Mouse (Mus musculus): ENCODE measurements around the gene Tyrp1. TPM values are rescaled to one million over a fixed set of nuclear protein-coding genes. Genes with fewer than 3 reads are reported as not detected.

The Tyrp1 gene
- total RNA-seq (2021), result under 1 TPM in 1 of 2 experiments, not detected in 1; 0.54 TPM
- long read RNA-seq, experiment 1, result 0 reads
- long read RNA-seq, experiment 2, partial matches to known transcripts, result 0 of 2 reads
- long read RNA-seq, experiment 2, other reads (novel, unspliced or antisense), result 1 of 2 reads

DNA sequence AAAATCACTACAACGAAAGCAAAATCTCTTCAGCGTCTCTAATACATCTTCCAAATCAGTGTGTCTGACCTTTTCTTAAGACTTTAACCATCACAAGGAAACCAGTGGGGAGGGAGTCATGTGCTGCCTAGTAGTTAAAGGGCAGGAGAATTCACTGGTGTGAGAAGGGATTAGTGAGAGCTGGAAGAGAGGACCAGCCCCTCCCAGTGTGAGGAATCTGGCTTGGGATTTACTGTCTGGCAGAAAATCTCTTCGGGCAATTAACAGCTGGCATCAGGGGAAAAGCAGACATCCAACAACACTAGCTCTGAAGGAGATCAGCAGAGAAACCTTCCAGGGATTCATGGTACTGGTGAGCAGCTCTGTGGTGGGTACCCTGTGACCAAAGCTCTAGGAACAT is at the start of gene Tyrp1:
Tyrp1 (plus strand) TSS at position 74 of the 400 bp plus-strand sequence.
- Histone ChIP-seq H3K4me3 (no peak within 1 kb of the TSS), H3K27ac (peak within 1 kb of the TSS; percentile 37; the same call in 1 of the 2 replicates)
- no peak for DNase-seq (ENCODE audit: low spot score in 2 of 2)
- no peak for TF ChIP-seq CTCF (conservative IDR thresholded peaks at IDR 0.05)

GRCm38 (mm10) chr4:80788339-80788738 is 45.6 kb upstream of the Tyrp1 start:
- Histone ChIP-seq H3K27ac (peak overlapping the region; percentile 87), H3K4me3 (no peak overlapping the region)
- peak; percentile 8 to 53 for DNase-seq (ENCODE audit: low spot score in 2 of 2)
- no peak for TF ChIP-seq CTCF (conservative IDR thresholded peaks at IDR 0.05)

GRCm38 (mm10) chr4:80819511-80819910 is 14.4 kb upstream of the Tyrp1 start:
- H3K27ac ChIP-seq, result no peak overlapping the region

GRCm38 (mm10) chr4:80821945-80822344 is 12.0 kb upstream of the Tyrp1 start:
- no peak for TF ChIP-seq CTCF (conservative IDR thresholded peaks at IDR 0.05)
- H3K4me3 ChIP-seq, result no peak overlapping the region
- DNase-seq (ENCODE audit: low spot score in 2 of 2), result no peak
- H3K27ac ChIP-seq, result no peak overlapping the region

More at GRCm38 (mm10) chr4:80819511-80819910, 14.4 kb upstream of the Tyrp1 start:
- no peak for DNase-seq (ENCODE audit: low spot score in 2 of 2)
- no peak overlapping the region for H3K4me3 ChIP-seq
- no peak for TF ChIP-seq CTCF (conservative IDR thresholded peaks at IDR 0.05)

GRCm38 (mm10) chr4:80828232-80828631 is 5.7 kb upstream of the Tyrp1 start:
- DNase-seq (ENCODE audit: low spot score in 2 of 2), result no peak
- no peak for TF ChIP-seq CTCF (conservative IDR thresholded peaks at IDR 0.05)
- Histone ChIP-seq H3K4me3 (no peak overlapping the region), H3K27ac (0 out of 2 replicates have a peak overlapping the region, but pooled peaks have one; percentile 3)

- peak in 1 of 2 experiments; percentile 24 for DNase-seq (ENCODE audit: low spot score in 2 of 2)
- H3K4me3 ChIP-seq, result no peak overlapping the region
- TF ChIP-seq CTCF (conservative IDR thresholded peaks at IDR 0.05), result no peak
- H3K27ac ChIP-seq, result peak overlapping the region; percentile 15; the same call in 1 of the 2 replicates
Measured at GRCm38 (mm10) chr4:80839317-80839716, 5.4 kb downstream of the Tyrp1 start.

GRCm38 (mm10) chr4:80841980-80842379 is 8.1 kb downstream of the Tyrp1 start:
- no peak overlapping the region for H3K4me3 ChIP-seq
- DNase-seq (ENCODE audit: low spot score in 2 of 2), result no peak
- no peak for TF ChIP-seq CTCF (conservative IDR thresholded peaks at IDR 0.05)
- H3K27ac ChIP-seq, result no peak overlapping the region

DNA sequence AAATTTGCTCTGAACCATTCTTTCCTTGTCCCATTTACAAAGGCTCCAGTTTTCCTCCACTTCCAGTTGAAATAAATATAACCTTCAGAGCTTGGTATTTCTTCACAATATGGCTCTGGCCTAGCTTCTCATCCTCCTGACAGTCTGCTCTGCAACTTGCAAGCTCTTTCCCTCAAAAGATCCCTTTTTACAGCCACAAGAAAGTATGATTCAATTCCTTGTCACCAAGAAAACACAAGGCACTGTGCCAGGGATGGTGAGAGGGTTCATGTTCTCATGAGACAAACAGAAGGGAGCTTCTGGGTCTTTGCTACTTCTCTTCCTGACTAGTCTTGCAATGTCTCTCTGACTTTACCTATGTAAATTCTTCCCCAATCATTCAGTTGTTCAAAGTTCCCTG is 9.8 kb downstream of the Tyrp1 start:
- no peak for DNase-seq (ENCODE audit: low spot score in 2 of 2)
- TF ChIP-seq CTCF (conservative IDR thresholded peaks at IDR 0.05), result no peak
- Histone ChIP-seq H3K27ac (no peak overlapping the region; the same call in 1 of the 2 replicates), H3K4me3 (no peak overlapping the region)

GRCm38 (mm10) chr4:80846052-80846451 is 12.1 kb downstream of the Tyrp1 start:
- no peak overlapping the region for H3K4me3 ChIP-seq
- DNase-seq (ENCODE audit: low spot score in 2 of 2), result no peak
- no peak overlapping the region for H3K27ac ChIP-seq
- no peak for TF ChIP-seq CTCF (conservative IDR thresholded peaks at IDR 0.05)

DNA sequence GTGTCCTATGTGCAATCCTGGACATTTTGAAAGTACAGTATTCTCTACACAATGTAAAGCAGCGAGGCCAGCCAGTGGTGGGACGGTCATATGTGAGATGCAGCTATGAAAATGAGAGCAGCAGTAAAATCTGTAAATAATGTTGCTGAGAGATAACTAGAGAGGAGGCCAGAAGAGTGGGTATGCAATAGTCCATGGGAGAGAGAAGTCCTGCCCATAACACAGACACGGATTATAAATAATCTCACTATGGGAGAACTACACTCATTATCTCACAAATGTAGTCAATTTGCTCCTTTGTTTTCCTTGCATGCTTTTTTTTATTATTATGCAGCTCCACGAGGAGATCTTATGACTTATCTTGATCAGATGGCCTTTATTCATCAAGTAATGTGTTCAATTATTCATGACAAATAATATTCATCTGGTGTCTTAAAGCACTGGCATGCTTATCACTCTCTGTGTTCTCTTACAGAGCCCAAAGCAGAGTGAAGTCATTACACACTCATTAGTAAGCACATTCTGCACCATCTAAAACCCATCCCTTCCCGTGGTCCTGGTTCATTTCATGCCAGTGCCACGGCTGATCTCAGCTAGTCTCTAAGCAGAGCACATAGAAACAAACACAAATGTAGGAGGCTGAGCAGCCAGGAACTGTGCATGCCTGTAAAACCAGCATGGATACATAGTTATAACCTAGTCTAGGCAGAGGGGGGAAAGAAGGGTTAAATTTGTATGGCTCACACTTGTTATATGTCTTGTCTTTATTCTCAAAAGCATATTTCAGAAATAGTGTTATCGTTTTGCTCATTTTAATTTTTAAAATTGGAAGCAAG is 18.9 kb downstream of the Tyrp1 start:
- TF ChIP-seq CTCF (conservative IDR thresholded peaks at IDR 0.05), result no peak
- DNase-seq (ENCODE audit: low spot score in 2 of 2), result no peak
- H3K27ac ChIP-seq, result peak overlapping the region; percentile 43; the same call in 1 of the 2 replicates
- no peak overlapping the region for H3K4me3 ChIP-seq

GRCm38 (mm10) chr4:80855495-80855894 is 21.6 kb downstream of the Tyrp1 start:
- H3K27ac ChIP-seq, result peak overlapping the region; percentile 69
- H3K4me3 ChIP-seq, result no peak overlapping the region
- no peak for DNase-seq (ENCODE audit: low spot score in 2 of 2)
- no peak for TF ChIP-seq CTCF (conservative IDR thresholded peaks at IDR 0.05)

GRCm38 (mm10) chr4:80862962-80863361 is 29.0 kb downstream of the Tyrp1 start:
- H3K27ac ChIP-seq, result peak overlapping the region; percentile 70; the same call in 1 of the 2 replicates
- H3K4me3 ChIP-seq, result no peak overlapping the region
- TF ChIP-seq CTCF (conservative IDR thresholded peaks at IDR 0.05), result peak; percentile 39
- no peak for DNase-seq (ENCODE audit: low spot score in 2 of 2)

DNA sequence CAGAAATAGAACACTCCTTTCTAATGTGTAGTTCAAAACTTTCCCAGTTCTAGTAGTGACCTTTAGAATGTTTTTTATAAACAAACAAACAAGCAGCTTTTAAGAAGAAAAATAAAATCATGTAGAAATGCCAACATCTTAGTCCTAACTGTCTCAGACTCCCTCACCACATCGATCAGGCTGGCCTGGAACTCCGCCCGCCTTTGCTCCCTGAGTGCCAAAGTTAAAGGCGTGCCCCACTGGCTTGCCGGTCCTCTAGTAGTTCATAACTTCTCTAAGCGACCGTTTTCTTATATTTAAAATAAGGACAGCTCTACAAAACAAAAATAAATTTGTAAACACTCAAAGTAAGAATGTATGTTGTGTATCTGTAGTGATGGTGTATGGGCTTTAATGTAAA is 30.0 kb downstream of the Tyrp1 start:
- Histone ChIP-seq H3K4me3 (no peak overlapping the region), H3K27ac (peak overlapping the region; percentile 92; the same call in 1 of the 2 replicates)
- TF ChIP-seq CTCF (conservative IDR thresholded peaks at IDR 0.05), result no peak
- DNase-seq (ENCODE audit: low spot score in 2 of 2), result no peak

Data from layer of hippocampus, adult 2 months (tissue).